Mouse (Mus musculus): ENCODE measurements around the gene Wwox.

The Wwox gene

DNA sequence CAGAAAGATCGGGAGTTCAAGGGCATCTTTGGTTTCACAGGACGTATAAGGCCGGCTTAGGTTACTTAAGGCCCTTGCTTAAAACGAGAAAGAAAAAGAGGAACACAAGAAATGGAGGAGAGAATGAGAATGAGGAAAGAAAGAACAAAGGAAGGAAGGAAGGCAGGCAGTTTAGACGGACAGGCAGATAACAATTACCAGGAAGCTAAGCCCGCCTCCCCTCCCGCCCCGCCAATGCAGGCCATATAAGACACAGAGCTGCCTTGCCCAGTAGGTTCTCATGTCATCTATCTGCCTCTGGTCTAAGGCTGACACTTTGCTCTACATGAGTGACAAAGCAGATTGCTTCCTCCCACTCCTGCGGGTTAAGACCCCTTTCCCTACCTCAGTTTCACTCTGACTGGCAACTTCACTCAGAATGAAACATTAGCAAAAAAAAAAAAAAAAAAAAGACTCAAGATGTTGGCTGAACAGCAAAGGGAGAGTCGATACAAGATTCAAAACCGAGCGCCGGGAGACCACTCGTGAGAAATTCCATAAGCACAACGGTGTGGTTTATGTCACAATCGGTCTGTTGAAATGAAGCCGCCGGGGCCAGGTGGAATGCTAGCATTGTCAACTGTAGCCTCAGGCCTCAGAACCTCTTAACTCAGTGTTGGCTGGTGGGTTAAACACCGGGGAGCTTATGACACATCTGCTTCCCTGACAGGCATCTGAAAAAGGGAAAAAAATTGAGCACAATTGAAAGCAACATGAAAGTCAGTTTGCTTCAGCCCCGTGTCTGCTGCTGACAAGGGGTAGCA lies 787.5 kb downstream of the Wwox start:
- no peak for DNase-seq (ENCODE audit: low spot score)

DNA sequence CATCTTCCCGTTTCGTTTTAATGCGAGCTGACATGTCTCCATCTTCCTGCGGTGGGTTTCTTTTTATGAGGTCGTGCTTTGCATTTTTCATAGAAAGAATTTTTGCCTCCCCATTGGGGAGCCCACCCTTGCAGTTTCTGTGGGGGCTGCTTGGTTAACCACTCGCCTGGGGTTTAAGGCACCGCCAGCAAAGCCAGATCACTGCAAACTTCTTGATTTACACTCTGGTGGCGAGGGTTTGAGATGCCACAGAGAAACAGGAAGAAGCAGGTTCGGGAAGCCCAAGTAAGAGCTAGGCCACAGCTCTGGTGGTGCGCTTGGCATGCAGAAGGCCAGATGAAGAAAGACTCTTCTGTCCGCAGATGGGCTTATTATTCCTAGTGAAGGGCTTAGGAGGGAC lies 789.4 kb downstream of the Wwox start:
- no peak for DNase-seq (ENCODE audit: low spot score)

DNA sequence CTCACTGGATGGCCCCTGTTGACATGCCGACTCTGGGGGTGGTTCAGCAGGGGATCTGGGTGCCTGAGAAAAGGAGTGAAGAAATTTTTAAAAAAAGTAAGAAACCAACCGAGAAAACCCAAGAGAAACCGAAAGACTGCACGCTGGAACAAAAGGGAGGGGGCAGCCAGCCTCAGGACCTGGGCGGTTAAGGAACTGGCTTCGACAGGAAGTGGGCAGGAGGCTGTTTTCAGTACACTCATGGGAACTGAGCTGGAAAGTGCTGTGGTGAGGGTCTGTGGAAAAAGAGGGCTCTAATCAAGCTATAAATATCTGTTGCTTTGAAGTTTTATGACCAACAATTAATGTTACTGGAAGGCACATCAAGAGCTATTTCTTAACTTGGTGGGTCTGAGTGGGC lies 794.6 kb downstream of the Wwox start:
- DNase-seq (ENCODE audit: low spot score) = no peak

DNA sequence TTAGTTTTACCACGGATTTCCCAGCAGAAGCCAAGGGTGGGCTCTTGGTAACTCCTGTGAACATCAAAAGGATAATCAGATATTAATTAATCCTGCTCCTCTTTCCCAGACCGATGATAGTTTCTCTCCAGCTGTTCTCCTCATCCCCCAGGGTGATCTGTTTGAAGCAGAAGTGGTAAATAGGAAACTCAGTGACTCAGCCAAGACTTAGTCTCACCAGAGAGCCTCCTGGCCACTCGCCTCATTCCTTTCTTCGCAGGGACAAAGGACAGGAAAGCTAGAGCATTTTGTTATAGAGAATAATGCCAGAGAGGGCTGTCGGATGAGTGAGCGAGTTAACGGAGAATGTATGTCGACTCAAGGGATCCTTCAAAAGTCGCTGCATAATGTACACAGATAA lies 798.1 kb downstream of the Wwox start:
- DNase-seq (ENCODE audit: low spot score) = no peak

DNA sequence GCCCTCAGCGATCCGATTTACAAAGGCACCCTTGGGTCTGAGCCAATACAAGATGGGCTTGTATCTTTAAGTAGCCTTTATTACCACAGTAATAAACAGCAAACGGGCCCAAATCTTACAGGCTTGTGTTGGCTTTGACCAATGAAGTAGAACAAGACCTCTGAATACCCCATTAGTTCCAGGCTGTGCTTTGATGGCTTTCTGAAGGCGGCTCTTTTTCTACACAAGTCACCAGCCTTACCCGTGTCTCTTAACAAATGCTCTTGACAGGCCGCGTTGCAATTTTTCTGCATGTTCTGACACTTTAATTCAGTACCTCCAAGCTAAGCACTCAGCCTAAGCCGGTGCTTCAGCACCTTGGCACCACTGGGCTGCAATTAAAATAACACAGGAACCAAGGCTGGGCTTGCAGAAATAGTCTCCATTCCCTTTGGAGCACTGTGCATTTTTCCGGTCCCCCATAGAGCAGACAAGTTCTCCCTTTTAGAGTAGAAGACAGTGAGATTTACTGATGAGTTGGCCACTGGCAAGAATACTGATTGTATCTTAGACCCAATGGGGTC lies 804.1 kb downstream of the Wwox start:
- DNase-seq (ENCODE audit: low spot score) = peak; percentile 20

DNA sequence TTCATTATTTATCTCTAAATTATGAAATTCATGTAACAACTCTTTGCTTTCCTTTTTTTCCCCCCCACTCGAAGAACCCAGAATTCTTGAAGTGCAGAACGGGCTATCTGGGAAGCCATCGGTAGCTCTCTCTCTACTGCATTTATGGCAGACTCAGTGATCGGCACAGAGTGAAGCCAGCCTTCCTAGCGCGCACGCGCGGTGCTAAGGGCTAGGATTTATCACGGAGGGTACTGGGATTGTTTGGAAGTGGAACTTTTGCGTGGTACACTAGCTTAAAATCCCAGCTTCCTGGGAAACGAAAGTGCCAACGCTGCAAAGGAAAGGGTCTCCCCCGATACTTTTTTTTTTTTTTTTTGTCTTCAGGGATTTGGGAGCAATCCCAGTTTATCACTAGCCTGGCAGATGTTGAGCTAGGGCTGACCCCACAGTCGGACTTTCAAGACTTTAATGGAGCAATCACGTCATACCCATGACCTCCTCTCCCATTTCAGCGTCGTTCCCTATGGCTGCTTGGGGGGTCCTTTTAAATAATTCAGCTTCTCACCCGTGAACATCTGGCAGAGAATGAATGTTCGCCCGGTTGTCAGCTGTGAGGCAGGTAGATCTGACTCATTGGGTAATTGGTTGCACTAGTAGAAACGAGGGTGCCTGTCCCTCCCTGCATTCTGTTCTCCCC lies 810.4 kb downstream of the Wwox start:
- peak; percentile 26 for DNase-seq (ENCODE audit: low spot score)

DNA sequence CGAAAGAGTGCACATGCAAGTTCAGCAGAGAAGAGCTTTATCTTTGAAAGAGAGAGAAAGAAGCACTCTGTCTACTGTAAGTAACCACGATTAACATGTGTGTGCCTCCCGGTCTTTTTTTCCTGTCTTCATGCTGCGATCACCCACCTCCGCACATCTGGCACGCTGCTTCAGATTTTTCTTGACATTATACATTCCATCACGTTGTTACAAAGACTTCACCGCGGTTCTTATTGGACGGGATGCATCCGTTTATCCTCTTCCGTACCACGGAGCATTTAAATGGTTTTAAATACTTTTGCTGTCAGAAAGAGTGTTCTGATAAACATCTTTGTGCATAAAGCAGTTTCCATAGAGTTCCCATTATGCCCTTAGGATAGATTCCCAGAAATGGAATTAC lies 816.1 kb downstream of the Wwox start:
- no peak for DNase-seq (ENCODE audit: low spot score)

DNA sequence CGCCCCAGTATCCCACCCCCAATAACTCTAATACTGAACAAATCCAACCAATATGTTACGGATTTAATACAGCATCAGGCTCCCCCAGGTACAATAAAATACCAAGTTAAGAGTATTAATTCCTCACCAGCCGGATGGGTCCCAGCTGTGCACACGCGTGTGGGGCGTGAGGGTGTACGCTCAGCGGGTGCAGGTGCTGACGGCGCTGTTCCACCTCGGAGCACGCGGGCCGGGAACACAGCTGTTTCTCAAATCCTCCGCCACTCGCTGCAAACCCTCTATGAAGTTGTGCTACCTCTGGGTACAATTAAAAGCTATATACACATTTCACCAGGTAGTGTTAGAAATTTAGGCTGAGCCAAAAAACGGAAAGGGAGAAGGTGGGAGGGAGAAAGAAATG lies 818.0 kb downstream of the Wwox start:
- DNase-seq (ENCODE audit: low spot score) = no peak

DNA sequence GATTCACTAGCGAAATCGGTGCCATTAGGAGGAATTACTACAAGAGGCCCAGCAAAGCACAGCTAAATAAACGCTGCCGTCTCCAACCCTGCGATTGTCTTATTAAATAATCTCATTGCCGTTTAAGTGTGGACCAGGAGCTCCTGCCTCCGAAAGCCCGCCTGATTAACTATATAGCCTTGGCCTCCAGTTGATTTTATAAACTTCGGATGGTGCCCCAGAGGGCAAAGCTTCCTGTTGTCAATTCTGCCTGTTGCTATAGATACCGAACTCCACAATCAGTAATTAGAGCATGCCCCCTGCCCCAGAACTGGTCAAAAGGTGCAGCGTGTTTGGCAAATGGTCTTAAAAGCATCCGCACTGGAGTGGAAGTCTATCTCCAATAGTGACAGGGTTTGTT lies 820.4 kb downstream of the Wwox start:
- DNase-seq (ENCODE audit: low spot score) = peak; percentile 80

DNA sequence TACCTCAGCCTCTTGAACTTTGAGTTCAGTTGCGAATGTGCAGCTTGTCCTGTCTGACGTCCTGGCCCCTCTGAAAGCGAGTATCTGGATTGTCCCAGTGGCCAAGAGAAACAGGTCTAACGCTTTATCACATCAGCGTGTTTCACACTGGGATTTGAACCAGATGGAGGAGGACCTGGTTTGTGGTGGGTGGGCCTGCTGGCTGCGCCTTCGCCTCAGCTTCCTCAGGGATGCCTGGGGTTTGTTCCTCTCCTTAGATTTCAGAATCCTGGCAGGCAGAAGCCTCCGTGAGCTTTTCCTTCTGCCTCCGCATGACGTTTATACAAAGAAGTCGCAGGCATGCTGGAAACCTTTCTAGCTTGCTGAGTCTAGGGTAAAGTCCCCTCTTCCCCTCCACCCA lies 827.7 kb downstream of the Wwox start:
- DNase-seq (ENCODE audit: low spot score) = no peak

DNA sequence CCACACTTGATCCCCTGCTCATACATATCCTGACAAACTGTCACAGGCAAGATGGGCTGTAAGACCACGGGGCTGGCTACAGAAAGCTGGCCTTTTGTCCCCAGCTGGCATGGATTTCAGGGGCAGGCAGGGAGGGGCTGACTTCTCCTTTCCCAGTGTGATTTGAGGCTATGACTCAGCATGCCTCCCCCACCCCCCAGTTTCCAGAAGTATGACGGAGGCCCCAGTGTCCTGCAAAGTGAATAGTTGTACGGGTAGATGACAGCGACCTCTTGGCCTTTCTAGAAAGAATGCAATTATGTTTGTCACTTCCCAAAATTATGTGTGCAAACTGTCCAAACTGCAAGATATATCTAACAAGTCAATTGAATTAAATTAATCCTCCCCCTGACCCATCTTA lies 830.1 kb downstream of the Wwox start:
- peak; percentile 19 for DNase-seq (ENCODE audit: low spot score)

DNA sequence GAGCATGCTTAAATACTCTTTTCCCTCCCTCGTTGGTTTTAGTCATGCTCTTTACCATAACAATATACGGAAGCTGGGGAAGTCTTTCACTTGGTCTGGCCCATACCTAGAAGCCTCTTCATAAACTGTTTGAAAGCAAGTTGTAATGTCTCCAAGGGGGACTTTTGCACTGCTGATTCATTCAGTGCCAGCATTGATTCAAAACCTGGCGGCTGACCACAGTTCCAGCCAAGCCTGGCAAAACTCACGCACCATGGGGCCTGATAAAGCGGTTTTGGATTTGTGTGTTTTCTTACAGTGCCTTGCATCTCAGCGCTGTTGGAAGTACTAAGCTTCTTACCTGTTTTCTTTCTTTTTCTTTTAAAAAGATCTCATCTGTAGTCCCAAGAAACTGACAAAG lies 834.5 kb downstream of the Wwox start:
- DNase-seq (ENCODE audit: low spot score) = no peak

DNA sequence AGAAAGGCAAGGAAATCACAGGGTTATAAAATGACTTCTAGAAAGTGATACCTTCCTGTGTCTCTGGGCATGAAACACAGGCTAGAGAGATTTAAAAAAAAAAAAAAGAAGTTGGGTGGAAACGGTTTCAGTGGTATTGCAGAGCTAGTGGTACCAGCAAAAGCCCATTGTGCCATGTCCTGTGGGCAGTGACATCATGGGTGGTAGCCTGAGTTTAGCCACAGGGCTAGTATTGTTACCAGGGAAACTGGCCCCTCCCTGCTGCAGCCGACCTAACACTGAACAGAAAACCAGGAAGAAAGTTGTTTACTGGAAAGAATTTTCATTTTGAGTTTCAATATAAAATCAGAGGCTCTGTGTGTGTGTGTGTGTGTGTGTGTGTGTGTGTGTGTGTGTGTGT lies 836.8 kb downstream of the Wwox start:
- DNase-seq (ENCODE audit: low spot score) = no peak

DNA sequence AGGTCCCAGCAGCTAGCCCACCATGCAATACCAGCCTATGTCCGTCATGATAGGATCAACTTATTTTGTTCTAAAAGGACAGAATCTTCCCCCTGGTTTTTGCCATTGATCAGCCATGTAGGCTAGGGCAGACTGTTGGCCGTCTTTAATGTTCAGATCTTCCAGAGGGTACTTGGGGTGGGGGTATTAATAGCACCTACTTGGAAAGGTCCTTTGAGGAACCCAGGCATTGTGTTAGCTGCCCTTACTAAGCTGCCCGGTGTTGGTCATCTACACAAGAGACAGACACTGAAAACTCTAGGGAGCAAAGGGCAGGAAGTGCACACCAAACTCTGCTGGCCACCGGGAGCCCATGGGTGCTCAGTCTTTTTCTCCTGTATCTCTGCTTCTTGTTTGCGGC lies 838.8 kb downstream of the Wwox start:
- no peak for DNase-seq (ENCODE audit: low spot score)

DNA sequence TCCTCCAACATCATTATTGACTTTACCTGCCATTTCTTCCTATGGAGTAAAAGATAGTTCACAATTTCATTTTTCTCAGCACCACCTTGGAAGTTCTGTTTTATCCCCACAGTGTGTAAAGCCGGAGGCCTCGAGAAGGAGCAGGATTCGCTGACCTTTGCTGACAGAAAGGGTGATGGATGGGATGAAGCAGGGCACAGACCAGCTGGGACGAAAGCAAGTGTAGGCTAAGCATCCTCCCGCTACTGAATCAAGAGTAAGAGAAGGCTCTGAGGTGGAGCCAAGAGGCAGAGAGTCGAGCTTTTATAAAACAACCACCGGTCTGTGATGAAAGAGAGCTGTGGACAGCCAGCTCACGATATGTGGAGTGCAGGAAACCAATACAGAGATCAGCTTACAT lies 850.8 kb downstream of the Wwox start:
- no peak for DNase-seq (ENCODE audit: low spot score)

DNA sequence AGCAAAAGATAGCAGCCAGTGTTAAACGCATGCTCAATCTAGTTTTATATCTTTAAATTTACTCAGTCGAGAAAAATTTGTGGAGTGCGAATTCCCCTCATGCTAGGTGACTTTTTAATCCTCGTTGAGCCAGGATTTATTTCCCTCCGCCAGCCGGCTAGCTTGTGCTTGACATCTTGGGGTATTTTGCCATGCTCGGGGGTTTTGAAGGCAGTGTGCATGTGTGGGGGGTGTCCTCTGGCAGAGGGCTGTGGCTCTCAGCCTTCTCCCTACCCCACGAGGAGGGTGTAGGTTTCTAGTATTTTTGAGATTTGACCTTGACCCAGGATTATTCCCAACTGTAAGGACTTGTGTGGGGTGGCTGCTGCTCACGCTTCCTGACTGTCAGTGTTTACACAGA lies 857.3 kb downstream of the Wwox start:
- DNase-seq (ENCODE audit: low spot score) = no peak

DNA sequence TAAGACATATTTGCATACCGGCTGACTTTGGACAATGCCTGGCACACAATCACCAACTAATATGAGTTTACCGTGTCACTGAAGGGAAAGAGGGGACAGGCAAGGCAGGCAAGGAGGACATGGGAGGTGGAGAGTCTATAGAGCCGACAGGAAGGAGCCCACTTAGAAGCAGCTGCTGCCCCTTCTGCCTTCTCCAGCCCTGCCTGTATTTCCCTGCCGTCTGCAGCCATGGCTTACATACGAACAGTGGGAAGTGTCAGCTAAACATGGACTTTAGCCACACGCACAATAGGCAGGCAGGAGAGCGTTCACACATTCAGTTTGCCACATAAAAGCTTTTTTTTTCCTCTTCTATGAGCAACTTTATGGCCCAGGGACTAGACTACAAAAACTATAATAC lies 863.0 kb downstream of the Wwox start:
- DNase-seq (ENCODE audit: low spot score) = peak; percentile 34

DNA sequence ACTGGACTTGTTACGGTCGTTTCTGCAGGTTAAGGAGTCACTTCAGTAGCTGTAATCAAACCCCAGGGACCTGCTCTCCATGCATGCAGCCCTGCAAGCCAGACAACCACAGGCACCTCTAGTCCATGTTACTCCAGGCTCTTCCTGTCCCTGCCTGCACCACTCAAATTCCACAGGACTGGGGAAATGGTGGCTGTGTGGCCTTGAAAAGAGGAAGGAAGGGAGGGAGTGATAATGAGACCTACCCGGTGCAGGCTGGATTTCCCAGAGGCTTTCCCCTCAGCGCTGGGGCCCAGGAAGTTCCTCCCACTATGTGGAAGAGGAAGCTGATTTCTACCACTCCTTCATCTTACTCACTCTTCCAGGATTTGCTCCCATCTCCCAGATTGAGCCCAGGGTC lies 868.0 kb downstream of the Wwox start:
- DNase-seq (ENCODE audit: low spot score) = no peak

DNA sequence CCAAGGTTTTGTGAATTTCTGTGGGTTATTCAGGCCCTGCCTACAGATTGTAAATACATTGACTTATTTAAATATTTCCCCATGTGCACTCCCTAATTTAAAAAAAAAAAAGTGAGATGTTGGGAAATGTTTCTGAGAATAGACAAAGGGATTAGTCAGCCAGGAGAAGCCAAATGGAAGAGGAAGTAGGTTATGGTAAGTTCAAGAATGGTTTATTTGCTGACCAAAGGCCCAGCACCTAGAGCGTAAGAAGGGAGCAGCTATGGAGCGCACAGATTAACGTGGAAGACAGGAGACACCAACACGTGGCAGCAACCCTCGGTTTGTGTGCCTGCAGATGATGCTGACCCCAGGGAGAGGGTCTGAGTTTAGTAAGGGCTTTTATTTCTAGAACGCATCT lies 871.5 kb downstream of the Wwox start:
- no peak for DNase-seq (ENCODE audit: low spot score)

DNA sequence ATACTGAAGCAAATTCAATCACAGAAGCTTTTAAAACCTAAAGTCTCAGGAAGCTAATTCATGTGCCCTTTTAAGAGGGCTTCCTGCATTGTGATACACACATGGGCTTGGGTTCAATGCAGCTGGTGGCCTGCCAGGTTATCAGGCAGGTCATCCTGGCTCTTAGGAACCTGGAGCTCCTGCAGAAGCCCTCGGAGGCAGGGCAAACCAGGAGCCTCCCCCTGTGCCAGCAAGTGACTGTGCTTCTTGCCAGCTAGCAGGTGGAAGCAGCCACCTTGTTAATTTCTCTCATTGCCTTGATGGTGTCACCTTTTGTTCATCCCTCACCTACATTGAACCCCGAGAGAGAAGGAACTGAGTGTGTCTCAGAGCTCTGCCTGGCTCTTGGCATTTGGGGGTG lies 872.9 kb downstream of the Wwox start:
- no peak for DNase-seq (ENCODE audit: low spot score)

DNA sequence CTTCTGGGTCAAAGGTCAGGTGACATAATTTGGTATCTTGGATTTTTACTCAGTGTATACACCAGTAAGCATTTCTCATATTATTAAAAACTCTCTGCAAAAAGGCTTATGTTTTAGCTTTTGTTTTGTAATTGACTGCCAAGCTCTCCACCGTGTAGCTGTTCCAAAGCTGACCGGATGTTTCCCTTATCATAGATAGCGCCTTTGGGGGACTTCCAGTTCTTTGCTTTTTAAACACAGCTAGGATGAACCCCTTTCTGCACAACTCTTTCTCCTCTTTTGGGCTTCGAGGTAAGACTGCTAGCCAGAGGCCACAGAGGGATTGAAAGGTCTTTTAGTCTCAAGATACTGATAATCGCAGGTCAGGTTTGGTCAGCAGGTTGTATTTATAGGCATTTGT lies 883.0 kb downstream of the Wwox start:
- DNase-seq (ENCODE audit: low spot score) = no peak

DNA sequence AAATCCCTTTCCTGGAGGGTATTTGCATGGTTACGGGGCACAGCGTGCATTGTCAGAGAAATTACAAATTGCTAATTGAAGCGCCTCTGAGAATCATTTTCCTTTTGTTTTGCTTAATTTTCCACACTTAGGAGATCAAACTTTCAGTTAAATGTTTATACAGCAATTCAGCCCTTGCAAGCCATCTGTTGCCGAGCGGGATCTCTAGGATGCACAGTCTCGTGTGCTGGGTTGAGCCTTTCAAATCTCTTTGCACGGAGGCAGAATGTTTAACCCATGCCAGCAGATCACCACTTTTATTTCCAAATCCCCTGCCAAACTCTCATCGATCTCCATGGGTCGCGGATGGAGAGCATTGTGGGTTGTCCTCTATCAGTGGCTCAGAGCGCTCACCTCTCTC lies 891.2 kb downstream of the Wwox start:
- DNase-seq (ENCODE audit: low spot score) = no peak

DNA sequence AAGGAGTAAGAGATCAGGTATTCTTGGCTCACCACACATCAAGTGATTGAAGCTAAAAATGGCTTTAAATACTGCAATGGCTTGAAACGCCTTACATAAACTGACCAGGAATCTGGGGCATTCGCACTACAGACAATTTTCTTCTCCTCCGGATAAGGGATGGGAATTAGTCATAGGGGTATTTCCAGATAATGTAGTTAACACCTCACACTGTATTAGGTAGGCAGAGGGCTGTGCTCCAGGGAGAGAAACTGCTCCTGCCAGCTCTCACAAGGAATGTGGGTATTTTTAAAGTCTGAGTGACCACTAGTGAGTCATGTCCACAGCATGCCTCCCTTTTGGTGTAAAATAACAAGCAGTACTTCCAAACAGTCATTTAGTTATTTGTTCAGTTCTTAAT lies 894.5 kb downstream of the Wwox start:
- no peak for DNase-seq (ENCODE audit: low spot score)

DNA sequence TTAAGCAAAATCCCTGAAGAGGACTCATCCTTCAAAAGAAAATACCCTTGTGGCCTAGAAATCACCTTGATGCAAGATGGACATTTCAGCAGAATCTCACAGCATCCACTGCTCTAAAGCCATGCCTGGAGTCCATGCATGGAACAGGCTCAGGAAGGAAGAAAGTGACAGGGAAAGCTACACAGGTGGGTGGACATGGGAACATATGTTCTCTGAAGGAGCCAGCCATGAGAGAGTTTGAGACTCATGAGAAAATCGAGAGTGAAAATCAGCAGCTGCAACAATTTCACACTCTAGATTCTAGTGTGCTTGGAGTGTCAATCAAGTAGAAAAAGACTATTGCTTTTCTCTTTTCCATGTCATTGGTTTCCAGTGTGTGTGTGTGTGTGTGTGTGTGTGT lies 896.9 kb downstream of the Wwox start:
- DNase-seq (ENCODE audit: low spot score) = no peak

Data from retina, embryonic 14.5 days (tissue).